Mouse (Mus musculus) midbrain, embryonic 16.5 days (tissue): ENCODE data around the gene Eya2. TPM values are rescaled to one million over a fixed set of nuclear protein-coding genes. Genes with fewer than 3 reads are reported as not detected.

Source experiments
- ATAC-seq: fragments of 200-750 bp; cut with Nextera tagmentation; 2 replicates; pipeline ENCODE4 v1.8.0; 2017; ENCODE audit warnings: moderate TSS enrichment
- H3K27ac ChIP-seq: fragments of 300-500 bp; sonication (generic); 2 replicates; pipeline ENCODE4 v1.5.1; 2014; ENCODE audit warnings: mild to moderate bottlenecking, low read length, mixed read lengths
- H3K27me3 ChIP-seq: fragments of 300-500 bp; sonication (generic); 2 replicates; pipeline ENCODE4 v1.6.1; 2014; ENCODE audit warnings: low read depth, low read length, mixed read lengths; ENCODE audit not compliant: control insufficient read depth, insufficient read depth
- H3K36me3 ChIP-seq: fragments of 300-500 bp; sonication (generic); 2 replicates; pipeline ENCODE4 v1.6.1; 2014; ENCODE audit warnings: mild to moderate bottlenecking, low read length, moderate library complexity, mixed read lengths; ENCODE audit not compliant: control insufficient read depth, insufficient read depth
- H3K4me1 ChIP-seq: fragments of 300-500 bp; sonication (generic); 2 replicates; pipeline ENCODE4 v1.6.1; 2014; ENCODE audit warnings: mild to moderate bottlenecking, low read length, mixed read lengths; ENCODE audit not compliant: control insufficient read depth, insufficient read depth
- H3K4me2 ChIP-seq: fragments of 300-500 bp; sonication (generic); 2 replicates; pipeline ENCODE4 v1.6.1; 2014; ENCODE audit warnings: mild to moderate bottlenecking, low read length, mixed read lengths
- H3K4me3 ChIP-seq: fragments of 300-500 bp; sonication (generic); 2 replicates; pipeline ENCODE4 v1.5.1; 2014; ENCODE audit warnings: low read depth, mild to moderate bottlenecking, low read length, moderate library complexity, mixed read lengths
- H3K9ac ChIP-seq: fragments of 300-500 bp; sonication (generic); 2 replicates; pipeline ENCODE4 v1.6.1; 2014; ENCODE audit warnings: low read depth, low read length, mixed read lengths
- H3K9me3 ChIP-seq: fragments of 300-500 bp; sonication (generic); replicated peaks from 2 replicates; pipeline ENCODE4 v1.6.1; 2014; ENCODE audit warnings: mild to moderate bottlenecking, low read length, mixed read lengths; ENCODE audit not compliant: control insufficient read depth, poor library complexity, severe bottlenecking
- WGBS: fragments of 180-500 bp; shearing (Covaris S2); extraction: QIAGEN DNeasy Blood & Tissue Kit; methylation state at CpG from one replicate; pipeline ENCODE4 v1.1.7; 2014; 5-methylcytosine and 5-hydroxymethylcytosine counted together
- polyA plus RNA-seq: library from polyadenylated mRNA; unstranded; fragments of >200 nt; fragmentation: Nextera tagmentation; extraction: Ambion mirVana; gene quantifications from 2 replicates; pipeline ENCODE4 v1.2.1, GENCODE M21; 2015

The Eya2 gene
- polyA plus RNA-seq, 1 experiment from 2014 or later: 3.6 TPM

GRCm38 (mm10) chr2:165812889-165813288 lies 218.1 kb downstream of the Eya2 start:
- H3K4me2 ChIP-seq: no peak overlapping the region
- H3K4me1 ChIP-seq: 0 out of 2 replicates have a peak, but pooled peaks cover 3% of the 10 kb centered on the region
- H3K36me3 ChIP-seq: peaks cover 28% of the 10 kb centered on the region
- no peak overlapping the region for H3K27ac ChIP-seq
- 89% methylated on average over 8 of the region's 8 CpGs for WGBS
- no peaks in the 10 kb centered on the region for H3K27me3 ChIP-seq
- no peak for ATAC-seq
- no peak overlapping the region for H3K4me3 ChIP-seq
- no peaks in the 10 kb centered on the region for H3K9me3 ChIP-seq
- H3K9ac ChIP-seq: no peak overlapping the region

GRCm38 (mm10) chr2:165815103-165815880 lies 220.5 kb downstream of the Eya2 start:
- Histone ChIP-seq H3K27ac (no peak overlapping the region), H3K4me2 (no peak overlapping the region), H3K27me3 (no peaks in the 10 kb centered on the region), H3K36me3 (peaks cover 28% of the 10 kb centered on the region), H3K4me1 (0 out of 2 replicates have a peak, but pooled peaks cover 3% of the 10 kb centered on the region), H3K9me3 (no peaks in the 10 kb centered on the region), H3K9ac (no peak overlapping the region), H3K4me3 (no peak overlapping the region)
- WGBS: 76% methylated on average over 26 of the region's 28 CpGs
- no peak for ATAC-seq

GRCm38 (mm10) chr2:165817437-165817836 lies 222.6 kb downstream of the Eya2 start:
- H3K9me3 ChIP-seq: no peaks in the 10 kb centered on the region
- peaks cover 28% of the 10 kb centered on the region for H3K36me3 ChIP-seq
- H3K27ac ChIP-seq: peak overlapping the region; percentile 51; the same call in 1 of the 2 replicates
- no peak overlapping the region for H3K4me2 ChIP-seq
- H3K4me1 ChIP-seq: 0 out of 2 replicates have a peak, but pooled peaks cover 3% of the 10 kb centered on the region
- ATAC-seq: no peak
- no peak overlapping the region for H3K9ac ChIP-seq
- no peaks in the 10 kb centered on the region for H3K27me3 ChIP-seq
- 85% methylated on average over 10 of the region's 10 CpGs for WGBS
- no peak overlapping the region for H3K4me3 ChIP-seq

- H3K27me3 ChIP-seq: no peaks in the 10 kb centered on the region
- WGBS: 86% methylated on average over 6 of the region's 6 CpGs
- no peak overlapping the region for H3K4me3 ChIP-seq
- no peak overlapping the region for H3K4me2 ChIP-seq
- H3K27ac ChIP-seq: no peak overlapping the region
- no peak overlapping the region for H3K9ac ChIP-seq
- H3K4me1 ChIP-seq: peaks cover 3% of the 10 kb centered on the region; the same call in 1 of the 2 replicates
- ATAC-seq: no peak
- peaks cover 24% of the 10 kb centered on the region for H3K36me3 ChIP-seq
- H3K9me3 ChIP-seq: no peaks in the 10 kb centered on the region
These were observed 223.7 kb downstream of the Eya2 start for GRCm38 (mm10) chr2:165818570-165818969.

GRCm38 (mm10) chr2:165818985-165819948 lies 224.4 kb downstream of the Eya2 start:
- H3K9ac ChIP-seq: no peak overlapping the region
- peak; percentile 54 for ATAC-seq
- no peak overlapping the region for H3K4me3 ChIP-seq
- H3K27me3 ChIP-seq: no peaks in the 10 kb centered on the region
- H3K4me2 ChIP-seq: no peak overlapping the region
- 77% methylated on average over 10 of the region's 10 CpGs for WGBS
- no peak overlapping the region for H3K27ac ChIP-seq
- peaks cover 22% of the 10 kb centered on the region for H3K36me3 ChIP-seq
- H3K4me1 ChIP-seq: no peaks in the 10 kb centered on the region; the same call in 1 of the 2 replicates
- no peaks in the 10 kb centered on the region for H3K9me3 ChIP-seq

- Histone ChIP-seq H3K9ac (no peak overlapping the region), H3K4me3 (no peak overlapping the region), H3K27ac (no peak overlapping the region), H3K4me2 (no peak overlapping the region), H3K27me3 (no peaks in the 10 kb centered on the region), H3K4me1 (no peaks in the 10 kb centered on the region; the same call in 1 of the 2 replicates), H3K9me3 (no peaks in the 10 kb centered on the region), H3K36me3 (peaks cover 14% of the 10 kb centered on the region)
- no peak for ATAC-seq
- 80% methylated on average over 3 of the region's 3 CpGs for WGBS
These were observed 225.2 kb downstream of the Eya2 start for GRCm38 (mm10) chr2:165820073-165820472.

GRCm38 (mm10) chr2:165820504-165821095 lies 225.8 kb downstream of the Eya2 start:
- H3K4me1 ChIP-seq: no peaks in the 10 kb centered on the region; the same call in 1 of the 2 replicates
- WGBS: 78% methylated on average over 15 of the region's 15 CpGs
- H3K4me3 ChIP-seq: no peak overlapping the region
- ATAC-seq: no peak
- no peak overlapping the region for H3K4me2 ChIP-seq
- H3K9me3 ChIP-seq: no peaks in the 10 kb centered on the region
- no peaks in the 10 kb centered on the region for H3K27me3 ChIP-seq
- H3K27ac ChIP-seq: no peak overlapping the region
- H3K9ac ChIP-seq: no peak overlapping the region
- peaks cover 14% of the 10 kb centered on the region; the same call in 1 of the 2 replicates for H3K36me3 ChIP-seq
